Mouse (Mus musculus) NIH3T3 (cell line): Measurements from ENCODE around the gene Prdx2.

Source experiments
- DNase-seq: peaks from one replicate; pipeline ENCODE4 v3.0.0-alpha.2; 2012; ENCODE audit warnings: low read depth

Prdx2 gene

DNA sequence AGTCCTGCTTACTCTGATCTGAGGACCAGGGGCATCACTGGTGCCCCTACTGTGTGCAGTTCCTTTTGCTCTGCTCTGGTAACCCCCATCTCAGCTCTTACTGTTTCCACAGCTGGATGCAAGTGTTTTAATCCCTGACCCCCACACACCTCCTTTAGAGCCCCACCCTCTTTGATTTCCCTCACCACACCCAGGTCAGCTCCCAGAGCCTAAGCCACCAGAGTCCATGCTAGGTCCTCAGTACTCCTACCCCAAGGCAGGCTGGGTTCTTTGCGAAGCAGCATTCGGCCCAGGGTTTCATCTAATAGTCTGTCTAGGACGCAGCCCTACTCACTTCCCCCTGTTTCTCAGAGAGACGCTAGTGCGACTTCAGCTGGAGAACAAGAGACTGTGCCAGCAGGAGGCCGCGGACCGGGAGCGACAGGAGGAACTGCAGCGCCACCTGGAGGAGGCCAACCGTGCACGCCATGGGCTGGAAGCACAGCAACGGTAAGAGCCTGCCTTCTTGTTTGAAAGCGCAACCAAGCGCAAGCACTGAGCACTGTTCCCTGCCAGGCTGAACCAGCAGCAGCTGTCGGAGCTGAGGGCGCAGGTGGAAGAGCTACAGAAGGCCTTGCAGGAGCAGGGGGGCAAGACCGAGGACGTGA lies 28.4 kb downstream of the Prdx2 start:
- peak; percentile 91 for DNase-seq

DNA sequence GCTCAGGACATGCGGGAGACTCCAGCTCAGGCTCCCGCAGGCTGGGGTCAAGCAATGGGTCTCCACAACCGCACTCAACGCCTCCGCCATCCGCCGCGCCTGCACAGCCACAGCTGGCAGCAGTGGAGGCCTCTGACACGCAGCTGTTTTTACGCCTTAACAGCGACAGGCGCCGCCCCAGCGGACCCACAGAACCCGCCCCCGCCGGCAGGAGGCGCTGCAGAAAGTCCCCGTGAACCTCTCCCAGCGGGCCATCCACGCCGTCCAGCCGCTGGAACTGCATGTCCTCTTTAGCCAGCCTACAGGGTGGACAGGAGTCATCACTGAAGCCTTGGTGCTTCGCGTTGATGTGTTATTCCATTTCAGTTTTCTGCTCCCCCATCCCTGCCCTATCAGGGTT lies 38.3 kb downstream of the Prdx2 start:
- no peak for DNase-seq

DNA sequence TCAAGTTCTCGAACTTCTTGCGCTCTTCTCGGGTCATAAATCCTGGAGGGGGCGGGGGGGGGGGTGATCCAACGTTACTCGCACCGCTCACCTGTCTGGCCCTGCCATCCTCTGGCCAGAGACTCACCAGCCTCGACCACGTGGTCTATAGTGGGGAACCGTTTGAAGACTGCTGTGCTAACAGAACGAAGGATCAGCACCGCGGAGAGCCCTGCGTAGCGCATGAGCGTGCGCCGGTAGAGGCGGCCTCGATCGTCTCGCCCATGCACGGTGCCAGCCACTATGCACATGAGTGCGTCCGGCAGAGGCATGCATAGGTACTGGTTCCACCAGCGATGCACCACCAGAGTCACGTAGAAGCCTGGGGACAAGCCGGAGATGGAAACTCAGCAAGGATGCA lies 41.9 kb downstream of the Prdx2 start:
- no peak for DNase-seq

DNA sequence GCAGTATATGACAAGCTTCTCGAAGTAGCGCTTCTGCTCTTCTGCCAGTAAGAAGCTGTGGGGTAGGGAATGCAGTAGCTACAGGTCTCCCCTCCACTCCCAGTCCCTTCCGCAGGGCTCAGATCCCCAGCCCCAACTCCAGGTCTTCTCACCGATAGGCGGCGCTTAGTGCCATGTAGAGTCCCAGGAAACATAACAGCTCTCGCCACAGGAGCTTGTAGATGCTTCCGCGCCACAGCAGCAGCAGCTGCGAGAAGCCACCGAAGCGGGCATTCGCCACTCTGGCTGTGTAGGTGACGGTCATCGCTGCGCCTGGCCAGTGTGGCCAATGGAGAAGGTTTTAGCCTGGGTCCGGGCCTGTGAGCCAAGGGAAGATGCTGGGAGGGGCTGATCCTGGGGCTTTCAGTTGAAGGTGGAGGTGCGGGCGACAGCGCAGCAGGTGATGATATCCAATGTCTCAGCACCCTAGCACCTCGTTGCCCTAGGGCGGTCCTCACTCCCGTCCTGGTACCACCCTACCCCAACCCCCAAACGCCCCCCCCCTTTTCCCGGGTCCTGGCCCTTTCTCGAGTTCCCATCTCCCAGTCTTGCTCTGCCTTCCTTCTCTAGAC lies 43.9 kb downstream of the Prdx2 start:
- DNase-seq = peak; percentile 41

DNA sequence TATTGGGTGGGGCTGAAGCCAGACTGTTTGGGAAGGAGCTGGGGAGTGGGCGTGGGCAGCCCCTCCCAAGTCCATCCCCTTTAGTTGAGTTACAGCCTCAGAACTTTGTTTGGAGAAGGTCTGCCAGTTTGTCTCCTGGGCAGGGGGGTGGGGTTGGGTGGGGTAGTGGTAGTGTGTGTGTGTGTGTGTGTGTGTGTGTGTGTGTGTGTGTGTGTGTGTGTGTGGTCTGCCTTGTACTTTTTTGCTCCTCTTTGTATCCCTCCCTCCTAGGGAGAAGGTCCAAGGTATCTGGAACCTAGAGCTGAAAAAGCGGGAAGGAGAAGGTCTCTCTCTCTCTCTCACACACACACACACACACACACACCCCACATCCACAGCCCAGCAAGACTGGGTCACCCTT lies 45.0 kb downstream of the Prdx2 start, which contains the start of gene Best2:
Best2 (minus strand) TSS at position 101 of the 400 bp plus-strand sequence.
- DNase-seq = no peak

DNA sequence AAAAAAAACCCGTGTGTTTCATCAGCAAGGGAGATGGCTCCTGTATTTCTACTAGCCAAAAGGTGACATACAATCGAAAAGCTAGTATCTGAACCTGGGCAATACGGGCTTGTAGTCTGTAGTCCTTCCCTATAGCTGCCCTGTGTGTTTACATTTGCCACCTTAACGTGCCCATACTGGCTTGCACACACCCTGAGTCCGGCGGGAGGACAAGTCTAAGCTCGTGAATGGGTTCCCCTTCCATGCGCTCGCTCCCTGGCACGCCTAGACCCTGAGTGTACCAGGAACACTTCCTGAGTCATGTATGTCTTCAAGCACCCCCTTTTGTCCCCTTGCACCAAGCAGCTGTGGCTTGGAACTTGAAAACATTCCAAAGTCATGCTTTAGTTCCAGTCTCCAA lies 47.3 kb downstream of the Prdx2 start:
- no peak for DNase-seq

DNA sequence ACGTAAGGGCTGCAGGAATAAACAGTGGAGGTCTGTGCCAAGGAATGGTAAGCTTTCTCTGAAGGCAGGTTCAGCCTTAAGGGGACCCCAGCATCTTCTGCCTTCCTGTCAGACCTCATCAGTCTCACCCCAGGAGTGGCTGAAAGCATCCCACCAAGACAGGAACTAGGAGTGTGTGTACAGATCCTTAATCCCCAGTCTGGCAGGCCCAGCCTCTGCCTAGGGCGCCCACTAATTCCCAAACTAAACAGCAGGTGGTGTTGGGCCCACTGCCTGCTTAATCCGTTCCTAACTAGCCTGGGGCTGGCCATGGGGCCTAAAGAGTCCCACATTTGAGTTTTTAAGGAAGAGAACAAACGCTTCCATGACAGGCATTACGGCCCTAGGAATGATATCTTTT lies 47.8 kb downstream of the Prdx2 start:
- DNase-seq = peak; percentile 24

DNA sequence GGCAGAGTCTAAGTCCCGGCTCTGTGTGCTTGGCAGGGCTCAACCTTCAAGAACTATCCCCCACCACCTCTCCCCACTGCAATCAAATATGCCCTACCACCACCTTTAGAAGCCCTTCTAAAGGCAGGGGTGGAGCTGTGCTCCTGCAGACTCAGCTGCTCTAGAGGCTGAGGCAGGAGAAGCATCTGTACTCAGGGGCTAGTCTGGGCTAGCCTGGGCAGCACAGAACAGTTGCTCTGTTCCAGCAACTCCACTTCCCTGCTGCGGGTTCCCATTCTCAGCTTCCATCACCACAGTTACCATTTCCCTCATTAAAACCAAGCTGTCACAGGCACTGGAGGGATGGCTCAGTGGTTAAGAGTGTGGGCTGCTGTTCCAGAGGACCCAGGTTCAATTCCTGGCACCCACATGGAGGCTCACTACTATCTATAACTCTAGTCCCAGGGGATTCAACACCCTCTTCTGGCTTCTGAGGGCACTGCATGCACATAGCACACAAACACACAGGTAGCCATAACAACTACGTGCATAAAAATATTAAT lies 52.2 kb downstream of the Prdx2 start:
- no peak for DNase-seq

DNA sequence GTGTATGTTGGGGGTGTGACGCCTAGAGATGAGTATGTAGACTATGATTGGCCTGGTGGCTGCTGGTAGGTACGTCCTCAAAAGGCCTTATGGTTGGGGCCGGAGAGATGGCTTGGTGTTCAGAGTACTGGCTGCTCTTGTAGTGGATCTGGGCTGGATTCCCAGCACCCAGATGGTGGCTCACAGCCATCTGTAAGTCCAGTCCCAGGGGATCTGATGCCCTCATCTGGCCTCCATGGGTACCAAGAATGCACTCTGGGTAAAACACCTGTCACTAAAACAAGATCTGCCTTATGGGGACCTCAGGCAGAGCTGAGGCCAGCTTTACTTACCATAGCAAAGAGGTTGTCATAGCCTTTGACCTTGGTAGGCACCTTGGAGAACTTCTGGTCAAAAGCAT lies 54.5 kb downstream of the Prdx2 start:
- DNase-seq = no peak
